Mouse (Mus musculus): ENCODE data around the gene Ncmap. TPM values are rescaled to one million over a fixed set of nuclear protein-coding genes. Genes with fewer than 3 reads are reported as not detected.

Gene Ncmap
- polyA plus RNA-seq, 1 experiment from 2014 or later = 1.6 TPM

- 84% methylated on average over 9 of the region's 9 CpGs for WGBS
- Histone ChIP-seq H3K9me3 (no peaks in the 10 kb centered on the region), H3K27me3 (no peaks in the 10 kb centered on the region)
These were observed 62.6 kb downstream of the Ncmap start for GRCm38 (mm10) chr4:135335327-135336022.

GRCm38 (mm10) chr4:135326469-135326868 is 71.6 kb downstream of the Ncmap start:
- Histone ChIP-seq H3K4me2 (no peak overlapping the region), H3K27ac (replicated peaks) (no peak overlapping the region), H3K4me3 (no peak overlapping the region), H3K9ac (no peak overlapping the region), H3K9me3 (no peaks in the 10 kb centered on the region), H3K4me1 (replicated peaks) (no peaks in the 10 kb centered on the region), H3K36me3 (peaks cover 98% of the 10 kb centered on the region), H3K27me3 (no peaks in the 10 kb centered on the region)
- whole genome bisulfite sequencing = 92% methylated on average over 3 of the region's 3 CpGs
- no peak for ATAC-seq (ENCODE audit: low read depth)

More at GRCm38 (mm10) chr4:135335327-135336022, 62.6 kb downstream of the Ncmap start:
- no peak for ATAC-seq (ENCODE audit: low read depth)
- H3K9ac ChIP-seq = no peak overlapping the region
- no peak overlapping the region for H3K4me3 ChIP-seq
- H3K4me1 ChIP-seq (replicated peaks) = no peaks in the 10 kb centered on the region
- H3K4me2 ChIP-seq = no peak overlapping the region
- no peak overlapping the region for H3K27ac ChIP-seq (replicated peaks)
- H3K36me3 ChIP-seq = peaks cover 97% of the 10 kb centered on the region

- no peak overlapping the region for H3K27ac ChIP-seq (replicated peaks)
- H3K9ac ChIP-seq = no peak overlapping the region
- no peaks in the 10 kb centered on the region for H3K4me1 ChIP-seq (replicated peaks)
- no peak overlapping the region for H3K4me2 ChIP-seq
- peaks cover 98% of the 10 kb centered on the region for H3K36me3 ChIP-seq
- ATAC-seq (ENCODE audit: low read depth) = no peak
- H3K4me3 ChIP-seq = no peak overlapping the region
- no peaks in the 10 kb centered on the region for H3K27me3 ChIP-seq
- H3K9me3 ChIP-seq = no peaks in the 10 kb centered on the region
These were observed 72.0 kb downstream of the Ncmap start for GRCm38 (mm10) chr4:135326046-135326445.

- Histone ChIP-seq H3K4me3 (no peak overlapping the region), H3K9ac (no peak overlapping the region), H3K4me1 (replicated peaks) (no peaks in the 10 kb centered on the region), H3K4me2 (no peak overlapping the region), H3K27me3 (no peaks in the 10 kb centered on the region), H3K36me3 (peaks cover 97% of the 10 kb centered on the region), H3K9me3 (no peaks in the 10 kb centered on the region), H3K27ac (replicated peaks) (no peak overlapping the region)
- ATAC-seq (ENCODE audit: low read depth) = no peak
- WGBS = 90% methylated on average over 8 of the region's 8 CpGs
These were observed 75.0 kb downstream of the Ncmap start for GRCm38 (mm10) chr4:135323021-135323420.

MicroRNA genes within 50 kb of the gene (microRNA counts, 519-probe panel; counts per million panel counts)
- microRNA mmu-miR-700 = not detected

Small RNA genes lying within 50 kb of the gene (microRNA-seq; reads per million reads assigned to microRNA genes)
- 134 reads per million, percentile 59 among the genes with 10 or more reads in this experiment for gene Mir700

Other genes starting within 250 kb of the Ncmap start
- gene Clic4, start 125.4 kb downstream of the Ncmap start, polyA plus RNA-seq (2015; fragmentation: Nextera tagmentation; extraction: Ambion mirVana) = 76.3 and 84.4 TPM in 2 replicates
- gene Srrm1, start 44.9 kb downstream of the Ncmap start, polyA plus RNA-seq (2015; fragmentation: Nextera tagmentation; extraction: Ambion mirVana) = 195 and 229 TPM in 2 replicates
- 29.2 and 30.3 TPM in 2 replicates for gene Rcan3, start 35.6 kb upstream of the Ncmap start, polyA plus RNA-seq (2015; fragmentation: Nextera tagmentation; extraction: Ambion mirVana)
- gene Stpg1, start 96.6 kb upstream of the Ncmap start, polyA plus RNA-seq (2015; fragmentation: Nextera tagmentation; extraction: Ambion mirVana) = 0.31 and 0.62 TPM in 2 replicates
- gene Nipal3, start 96.8 kb upstream of the Ncmap start, polyA plus RNA-seq (2015; fragmentation: Nextera tagmentation; extraction: Ambion mirVana) = 5.1 and 8.9 TPM in 2 replicates
- 0.50 and 0.81 TPM in 2 replicates for gene Grhl3, start 175.4 kb upstream of the Ncmap start, polyA plus RNA-seq (2015; fragmentation: Nextera tagmentation; extraction: Ambion mirVana)

Data from neural tube, embryonic 13.5 days (tissue).